Mouse (Mus musculus) midbrain, embryonic 16.5 days (tissue): ENCODE results near the gene Cdk8. TPM values are rescaled to one million over a fixed set of nuclear protein-coding genes. Genes with fewer than 3 reads are reported as not detected.

ENCODE experiments used
- ATAC-seq: fragments of 200-750 bp; cut with Nextera tagmentation; 2 replicates; pipeline ENCODE4 v1.8.0; 2017; ENCODE audit warnings: moderate TSS enrichment
- H3K27ac ChIP-seq: fragments of 300-500 bp; sonication (generic); 2 replicates; pipeline ENCODE4 v1.5.1; 2014; ENCODE audit warnings: mild to moderate bottlenecking, low read length, mixed read lengths
- H3K27me3 ChIP-seq: fragments of 300-500 bp; sonication (generic); 2 replicates; pipeline ENCODE4 v1.6.1; 2014; ENCODE audit warnings: low read depth, low read length, mixed read lengths; ENCODE audit not compliant: control insufficient read depth, insufficient read depth
- H3K36me3 ChIP-seq: fragments of 300-500 bp; sonication (generic); 2 replicates; pipeline ENCODE4 v1.6.1; 2014; ENCODE audit warnings: mild to moderate bottlenecking, low read length, moderate library complexity, mixed read lengths; ENCODE audit not compliant: control insufficient read depth, insufficient read depth
- H3K4me1 ChIP-seq: fragments of 300-500 bp; sonication (generic); 2 replicates; pipeline ENCODE4 v1.6.1; 2014; ENCODE audit warnings: mild to moderate bottlenecking, low read length, mixed read lengths; ENCODE audit not compliant: control insufficient read depth, insufficient read depth
- H3K4me2 ChIP-seq: fragments of 300-500 bp; sonication (generic); 2 replicates; pipeline ENCODE4 v1.6.1; 2014; ENCODE audit warnings: mild to moderate bottlenecking, low read length, mixed read lengths
- H3K4me3 ChIP-seq: fragments of 300-500 bp; sonication (generic); 2 replicates; pipeline ENCODE4 v1.5.1; 2014; ENCODE audit warnings: low read depth, mild to moderate bottlenecking, low read length, moderate library complexity, mixed read lengths
- H3K9ac ChIP-seq: fragments of 300-500 bp; sonication (generic); 2 replicates; pipeline ENCODE4 v1.6.1; 2014; ENCODE audit warnings: low read depth, low read length, mixed read lengths
- H3K9me3 ChIP-seq: fragments of 300-500 bp; sonication (generic); replicated peaks from 2 replicates; pipeline ENCODE4 v1.6.1; 2014; ENCODE audit warnings: mild to moderate bottlenecking, low read length, mixed read lengths; ENCODE audit not compliant: control insufficient read depth, poor library complexity, severe bottlenecking
- WGBS: fragments of 180-500 bp; shearing (Covaris S2); extraction: QIAGEN DNeasy Blood & Tissue Kit; methylation state at CpG from one replicate; pipeline ENCODE4 v1.1.7; 2014; 5-methylcytosine and 5-hydroxymethylcytosine counted together
- polyA plus RNA-seq: library from polyadenylated mRNA; unstranded; fragments of >200 nt; fragmentation: Nextera tagmentation; extraction: Ambion mirVana; gene quantifications from 2 replicates; pipeline ENCODE4 v1.2.1, GENCODE M21; 2015

Cdk8 gene
- polyA plus RNA-seq, 1 experiment from 2014 or later: 17.5 TPM

DNA sequence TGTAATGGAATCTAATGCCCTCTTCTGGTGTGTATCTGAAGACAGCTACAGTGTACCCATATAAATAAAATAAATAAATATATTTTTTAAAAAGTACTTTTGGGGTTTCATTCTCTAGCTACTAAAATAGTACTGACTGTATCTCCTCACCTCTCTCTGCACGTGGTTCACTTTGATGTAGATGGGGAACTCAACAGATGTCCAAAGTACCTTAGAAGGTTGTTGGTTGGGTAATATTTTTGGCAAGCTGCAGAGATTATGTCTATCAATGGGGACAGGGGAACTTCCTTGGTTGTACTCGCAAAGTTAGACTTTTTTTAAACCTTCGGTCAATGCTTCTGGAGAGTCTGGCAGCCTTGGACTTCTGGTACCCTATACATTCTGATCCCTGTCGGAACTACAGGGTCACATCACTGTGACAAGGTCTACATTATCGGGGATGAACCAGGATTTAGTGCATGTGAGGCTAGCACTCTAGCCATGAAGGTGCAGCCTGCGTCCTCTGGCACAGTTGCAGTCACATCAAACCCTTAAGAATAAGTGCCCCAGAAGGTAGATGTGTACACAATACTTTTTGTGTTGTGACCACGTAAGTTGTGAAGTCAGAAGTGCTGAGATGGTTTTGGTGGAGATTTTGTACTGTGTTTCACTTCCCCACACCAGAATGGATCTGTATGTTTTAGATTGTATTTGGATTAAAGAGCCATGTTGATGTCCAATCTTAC is 14.8 kb downstream of the Cdk8 start:
- Histone ChIP-seq H3K27ac (no peak overlapping the region), H3K27me3 (no peaks in the 10 kb centered on the region), H3K9me3 (no peaks in the 10 kb centered on the region), H3K9ac (no peak overlapping the region), H3K4me2 (no peak overlapping the region), H3K4me3 (no peak overlapping the region), H3K36me3 (no peaks in the 10 kb centered on the region), H3K4me1 (no peaks in the 10 kb centered on the region)
- ATAC-seq: no peak
- 95% methylated on average over 7 of the region's 7 CpGs for WGBS

DNA sequence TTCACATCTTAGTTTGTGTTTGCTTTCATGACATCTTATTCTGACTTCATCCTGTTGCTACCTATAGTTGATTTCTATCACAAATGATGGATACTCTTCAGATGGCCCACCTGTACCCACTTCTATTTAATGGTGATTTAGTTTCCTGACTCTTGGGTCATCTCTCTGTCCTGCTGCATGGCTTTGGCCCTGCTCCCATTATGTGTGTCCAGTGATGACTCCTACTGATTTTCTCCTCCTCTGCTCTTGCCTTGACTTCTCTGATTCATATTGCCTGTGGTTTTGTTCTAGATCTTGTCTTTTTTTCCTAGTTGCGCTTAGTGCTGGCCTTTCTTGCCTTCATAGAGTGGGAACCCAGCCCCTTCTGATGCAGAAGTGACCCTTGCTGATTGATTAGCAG is 15.4 kb downstream of the Cdk8 start:
- Histone ChIP-seq H3K4me3 (no peak overlapping the region), H3K27ac (no peak overlapping the region), H3K9ac (no peak overlapping the region), H3K4me2 (no peak overlapping the region), H3K9me3 (no peaks in the 10 kb centered on the region), H3K36me3 (no peaks in the 10 kb centered on the region), H3K27me3 (no peaks in the 10 kb centered on the region), H3K4me1 (no peaks in the 10 kb centered on the region)
- no peak for ATAC-seq
- WGBS: 96% methylated on average over 1 of the region's 1 CpGs

DNA sequence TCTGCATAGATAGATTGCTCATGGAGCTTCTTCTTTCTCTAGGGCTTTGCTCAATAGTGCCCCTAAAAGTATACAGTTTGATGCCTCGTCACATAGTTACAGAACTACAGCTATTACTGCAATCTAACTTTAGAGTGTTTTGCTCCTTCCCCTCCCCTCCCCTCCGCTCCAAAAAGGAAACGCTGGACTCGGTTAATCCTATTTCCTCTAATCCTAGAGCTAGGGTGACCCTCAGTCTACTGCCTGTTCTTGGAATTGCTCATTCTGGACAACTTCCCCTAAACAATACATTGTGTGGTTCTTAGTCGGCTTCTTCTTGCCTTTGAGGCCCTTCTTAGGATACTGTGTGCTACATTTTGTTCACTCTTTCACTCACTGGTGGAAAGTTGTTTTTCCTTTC is 16.7 kb downstream of the Cdk8 start:
- H3K9ac ChIP-seq: no peak overlapping the region
- no peaks in the 10 kb centered on the region for H3K9me3 ChIP-seq
- 32% methylated on average over 5 of the region's 5 CpGs for WGBS
- no peaks in the 10 kb centered on the region for H3K4me1 ChIP-seq
- no peaks in the 10 kb centered on the region for H3K36me3 ChIP-seq
- no peak for ATAC-seq
- no peaks in the 10 kb centered on the region for H3K27me3 ChIP-seq
- no peak overlapping the region for H3K4me3 ChIP-seq
- H3K27ac ChIP-seq: no peak overlapping the region
- no peak overlapping the region for H3K4me2 ChIP-seq

DNA sequence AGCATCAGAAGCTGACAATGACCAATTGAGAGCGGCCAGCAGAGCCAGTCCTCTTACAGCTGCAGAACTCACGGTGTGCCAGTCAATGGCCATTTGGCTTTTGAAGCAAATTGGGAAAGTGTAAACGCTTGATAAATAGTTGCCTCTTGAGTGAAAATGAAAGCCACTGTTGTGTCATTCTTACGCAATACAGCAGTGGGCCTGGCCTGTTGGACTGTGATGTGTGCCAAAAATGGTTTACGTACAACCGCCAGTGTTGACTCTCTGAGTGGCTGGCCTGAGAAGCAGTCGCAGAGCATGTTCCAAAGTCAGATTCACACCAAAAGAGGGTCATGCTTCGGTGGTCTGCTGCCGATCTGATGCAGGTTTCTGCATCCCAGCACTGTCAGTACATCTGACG is 17.7 kb downstream of the Cdk8 start:
- no peaks in the 10 kb centered on the region for H3K4me1 ChIP-seq
- no peak overlapping the region for H3K4me2 ChIP-seq
- no peaks in the 10 kb centered on the region for H3K36me3 ChIP-seq
- H3K9me3 ChIP-seq: no peaks in the 10 kb centered on the region
- WGBS: 87% methylated on average over 10 of the region's 10 CpGs
- H3K9ac ChIP-seq: no peak overlapping the region
- H3K27ac ChIP-seq: no peak overlapping the region
- no peak for ATAC-seq
- no peak overlapping the region for H3K4me3 ChIP-seq
- H3K27me3 ChIP-seq: no peaks in the 10 kb centered on the region

DNA sequence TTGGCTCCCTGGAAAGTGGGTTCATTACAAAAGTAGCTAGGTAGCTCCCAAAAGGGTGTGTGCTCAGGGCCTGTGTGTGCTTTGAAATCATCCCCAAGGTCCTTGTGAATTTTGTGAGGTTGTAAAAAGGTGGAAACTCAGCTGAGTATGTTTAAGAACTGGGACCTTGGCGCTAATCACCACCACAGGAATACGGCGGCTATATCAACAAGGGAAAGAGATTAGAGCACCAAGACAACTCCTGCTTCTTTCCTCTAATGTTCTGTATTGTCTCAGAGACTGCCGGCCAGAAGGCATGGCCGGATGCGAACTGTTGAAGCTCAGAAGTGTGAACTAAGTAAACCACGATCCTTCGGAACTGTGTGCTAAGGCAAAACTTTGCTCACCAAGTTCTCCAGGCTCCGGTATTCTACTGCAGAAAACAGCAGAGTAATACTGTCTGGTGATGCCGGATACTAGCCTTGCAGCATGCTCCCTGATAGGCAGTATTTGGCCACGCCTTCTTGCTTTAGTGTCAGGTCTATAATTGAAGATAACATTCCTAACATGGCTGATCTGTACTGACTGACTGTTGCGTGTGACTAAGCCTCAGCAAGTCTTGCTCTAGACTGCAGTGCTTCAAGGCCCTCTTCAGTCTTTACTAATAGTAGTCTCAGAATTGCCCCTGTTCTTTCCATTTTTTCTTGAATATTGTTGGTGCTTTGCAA is 19.5 kb downstream of the Cdk8 start:
- H3K27ac ChIP-seq: no peak overlapping the region
- no peak for ATAC-seq
- no peaks in the 10 kb centered on the region for H3K36me3 ChIP-seq
- H3K4me2 ChIP-seq: no peak overlapping the region
- no peaks in the 10 kb centered on the region for H3K27me3 ChIP-seq
- H3K4me3 ChIP-seq: no peak overlapping the region
- 91% methylated on average over 12 of the region's 12 CpGs for WGBS
- H3K9me3 ChIP-seq: no peaks in the 10 kb centered on the region
- H3K4me1 ChIP-seq: no peaks in the 10 kb centered on the region
- H3K9ac ChIP-seq: no peak overlapping the region

DNA sequence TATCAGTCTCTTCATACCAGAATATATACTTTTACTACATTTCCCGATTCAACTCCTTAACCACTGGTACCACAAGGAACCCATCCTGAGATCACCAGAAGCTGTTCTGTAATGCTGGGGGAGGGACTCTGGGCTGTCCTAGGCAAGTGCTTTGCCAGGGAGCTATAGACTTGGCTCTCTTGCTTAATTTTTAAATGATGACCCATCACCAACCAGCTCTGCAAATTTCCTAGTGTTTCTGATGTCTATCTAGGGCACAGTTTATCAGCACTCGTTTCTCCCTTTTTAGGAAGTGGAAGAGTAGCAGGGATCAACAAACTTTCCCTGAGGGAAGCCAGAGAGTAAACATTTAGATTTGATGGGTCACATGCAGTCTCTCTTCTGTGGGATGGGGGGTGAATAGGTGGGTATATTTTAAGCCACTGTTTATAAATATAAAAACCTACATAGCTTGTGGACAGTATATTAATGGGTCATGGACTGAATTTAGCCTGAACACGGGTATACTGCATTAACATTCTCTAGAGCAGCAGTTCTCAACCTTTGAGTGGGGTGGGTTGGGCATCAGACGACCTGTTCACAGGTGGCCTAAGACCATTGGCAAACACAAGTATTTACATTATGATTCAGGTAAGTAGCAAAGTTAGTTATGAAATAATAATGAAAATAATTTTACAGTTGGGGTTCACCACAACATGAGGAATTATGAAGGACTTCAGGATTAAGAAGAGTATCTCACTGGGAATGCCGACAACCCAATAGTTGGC is 20.8 kb downstream of the Cdk8 start:
- no peaks in the 10 kb centered on the region for H3K36me3 ChIP-seq
- no peaks in the 10 kb centered on the region for H3K4me1 ChIP-seq
- WGBS: 89% methylated on average over 5 of the region's 5 CpGs
- no peak overlapping the region for H3K27ac ChIP-seq
- no peaks in the 10 kb centered on the region for H3K27me3 ChIP-seq
- H3K4me2 ChIP-seq: no peak overlapping the region
- ATAC-seq: no peak
- H3K4me3 ChIP-seq: no peak overlapping the region
- H3K9me3 ChIP-seq: no peaks in the 10 kb centered on the region
- H3K9ac ChIP-seq: no peak overlapping the region

GRCm38 (mm10) chr5:146253644-146254043 is 22.6 kb downstream of the Cdk8 start:
- no peaks in the 10 kb centered on the region for H3K4me1 ChIP-seq
- 82% methylated on average over 5 of the region's 5 CpGs for WGBS
- no peak overlapping the region for H3K4me2 ChIP-seq
- H3K36me3 ChIP-seq: no peaks in the 10 kb centered on the region
- H3K4me3 ChIP-seq: no peak overlapping the region
- H3K9me3 ChIP-seq: no peaks in the 10 kb centered on the region
- H3K9ac ChIP-seq: no peak overlapping the region
- H3K27me3 ChIP-seq: no peaks in the 10 kb centered on the region
- ATAC-seq: no peak
- no peak overlapping the region for H3K27ac ChIP-seq

GRCm38 (mm10) chr5:146260003-146260402 is 29.0 kb downstream of the Cdk8 start:
- no peaks in the 10 kb centered on the region for H3K4me1 ChIP-seq
- no peaks in the 10 kb centered on the region for H3K36me3 ChIP-seq
- H3K4me3 ChIP-seq: no peak overlapping the region
- no peak for ATAC-seq
- no peak overlapping the region for H3K9ac ChIP-seq
- no peaks in the 10 kb centered on the region for H3K27me3 ChIP-seq
- no peak overlapping the region for H3K4me2 ChIP-seq
- 51% methylated on average over 9 of the region's 9 CpGs for WGBS
- H3K27ac ChIP-seq: no peak overlapping the region
- no peaks in the 10 kb centered on the region for H3K9me3 ChIP-seq
